Mouse (Mus musculus) embryonic fibroblast, embryonic 13.5 days (primary cell): ENCODE data around the gene Rpl9-ps6.

Experiments used
- CTCF ChIP-seq: IDR thresholded peaks from 2 replicates; pipeline ENCODE4 v1.5.1; 2011; ENCODE audit warnings: mild to moderate bottlenecking, control low read depth, low read length, moderate library complexity, borderline replicate concordance; ENCODE audit not compliant: insufficient read depth
- POLR2A ChIP-seq: IDR thresholded peaks from 2 replicates; pipeline ENCODE4 v1.6.1; 2011; ENCODE audit warnings: low read depth, mild to moderate bottlenecking, control low read depth, low read length, moderate library complexity

- no peak for TF ChIP-seq POLR2A
- TF ChIP-seq CTCF = no peak
These were observed 47.3 kb downstream of the Rpl9-ps6 start for GRCm38 (mm10) chr19:32419069-32419468.
